Mouse (Mus musculus) forelimb bud, embryonic 11.5 days (tissue): ENCODE data around the gene Rps2.
A peak's percentile ranks its signal among the peaks of the same experiment; 100 is the strongest.
"Not testable (repeated sequence)": the region's sequence is repeated elsewhere in the genome, so short reads cannot be mapped to it uniquely, and the experiment has no call there.

Experiments used
- DNase-seq: peaks from one replicate; pipeline ENCODE4 v3.0.0-alpha.2; 2012; ENCODE audit warnings: low read depth, low spot score

Gene Rps2

DNA sequence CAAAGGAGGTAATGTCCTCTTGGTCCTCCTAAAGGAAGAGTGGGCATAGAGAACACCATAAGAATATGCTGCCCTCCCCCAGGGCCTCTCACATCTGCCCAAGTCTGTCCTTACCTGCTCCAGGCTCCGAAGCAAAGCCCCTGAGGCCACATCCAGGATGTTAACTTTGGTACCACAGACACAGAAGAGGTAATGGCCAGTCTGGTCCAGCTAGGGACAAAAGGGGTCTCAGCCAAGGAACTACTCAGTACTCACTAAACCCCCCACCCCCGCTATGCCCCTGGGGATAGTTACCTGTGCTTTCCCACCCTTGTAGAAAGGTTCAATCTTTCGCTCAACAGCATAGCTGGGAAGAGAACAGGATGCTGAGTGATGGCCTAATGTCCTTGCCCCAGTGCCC, 12.1 kb upstream of the Rps2 start:
- DNase-seq, result no peak

DNA sequence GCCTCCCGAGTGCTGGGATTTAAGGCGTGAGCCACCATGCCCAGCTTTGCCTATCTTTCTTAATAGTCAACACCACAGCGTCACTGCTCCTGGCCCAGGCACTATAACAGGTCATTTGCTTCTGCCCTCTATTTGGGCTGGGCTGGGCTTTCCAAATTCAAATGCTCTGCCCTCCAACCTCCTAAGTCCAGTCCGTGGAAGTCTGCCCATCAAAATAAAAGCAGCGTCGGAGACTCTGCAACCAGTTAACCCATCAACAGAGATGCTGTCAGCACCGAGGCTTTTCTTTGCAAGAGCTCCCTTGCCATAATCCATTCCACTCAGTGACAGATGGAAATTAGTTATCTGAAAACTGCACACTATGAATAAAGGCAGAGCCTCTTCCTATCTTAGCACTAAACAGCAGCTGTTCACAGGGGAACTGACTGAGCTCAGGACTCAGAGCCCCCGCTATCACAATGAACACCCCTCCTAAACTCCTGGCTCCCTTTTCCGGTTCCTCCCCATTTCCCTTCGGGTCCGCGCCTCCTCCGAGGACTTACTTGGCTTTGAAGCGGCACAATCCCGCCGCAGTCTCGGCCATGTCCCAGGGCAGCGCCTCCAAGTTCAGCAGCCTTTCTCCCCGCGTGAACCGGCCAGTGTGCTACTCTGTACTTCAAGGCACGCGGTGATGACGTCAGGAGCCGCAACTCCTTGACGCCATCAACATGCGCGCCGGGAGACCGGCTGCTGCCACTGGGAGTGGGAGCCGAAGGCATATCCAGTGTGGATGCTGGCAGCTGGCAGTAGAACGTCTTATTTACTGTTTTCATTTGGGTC, 10.7 kb upstream of the Rps2 start, which contains the start of gene Tbl3:
Gene Tbl3 (minus strand): TSS at position 679 of the 819 bp plus-strand sequence.
- DNase-seq, result peak; percentile 93

DNA sequence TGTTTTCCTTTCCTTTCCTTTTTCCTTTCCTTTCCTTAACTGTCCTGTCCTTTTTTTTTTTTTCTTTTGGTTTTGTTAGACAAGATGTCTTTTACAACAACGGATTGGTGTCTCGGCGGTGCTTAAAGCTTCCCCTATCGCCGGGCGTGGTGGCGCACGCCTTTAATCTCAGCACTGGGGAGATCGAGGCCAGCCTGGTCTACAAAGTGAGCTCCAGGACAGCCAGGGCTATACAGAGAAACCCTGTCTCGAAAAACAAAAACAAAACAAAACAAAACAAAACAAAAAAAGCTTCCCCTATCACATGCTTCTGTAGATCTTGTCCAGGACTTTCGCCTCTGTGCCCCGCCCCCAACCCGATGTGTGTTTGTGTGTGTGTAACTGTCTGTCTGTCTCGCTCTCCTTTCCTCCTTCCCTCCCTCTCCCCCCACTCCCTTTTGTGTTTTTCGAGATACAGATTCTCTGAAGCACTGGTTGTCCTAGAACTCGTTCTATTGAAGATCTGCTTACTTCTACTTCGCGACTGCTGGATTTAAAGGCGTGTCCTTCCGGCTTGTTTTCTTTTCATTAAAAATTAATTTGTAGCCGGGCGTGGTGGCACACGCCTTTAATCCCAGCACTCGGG, 10.0 kb upstream of the Rps2 start:
- DNase-seq, result no peak

DNA sequence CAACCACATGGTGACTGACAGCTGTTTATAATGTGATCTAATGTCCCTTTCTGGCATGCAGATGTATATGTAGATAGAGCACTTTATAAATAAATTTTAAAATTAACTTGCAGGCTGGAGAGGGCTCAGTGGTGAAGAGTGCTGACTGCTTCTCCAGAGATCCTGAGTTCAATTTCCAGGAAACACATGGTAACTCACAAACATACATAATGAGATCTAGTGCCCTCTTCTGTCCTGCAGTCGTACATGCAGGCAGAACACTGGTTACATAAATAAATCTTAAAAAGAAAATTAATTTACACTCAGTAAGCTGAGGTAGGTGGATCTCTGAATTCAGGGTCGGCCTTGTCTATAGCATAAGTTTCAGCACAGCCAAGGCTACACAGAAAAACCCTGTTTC, 9.3 kb upstream of the Rps2 start:
- DNase-seq, result no peak

DNA sequence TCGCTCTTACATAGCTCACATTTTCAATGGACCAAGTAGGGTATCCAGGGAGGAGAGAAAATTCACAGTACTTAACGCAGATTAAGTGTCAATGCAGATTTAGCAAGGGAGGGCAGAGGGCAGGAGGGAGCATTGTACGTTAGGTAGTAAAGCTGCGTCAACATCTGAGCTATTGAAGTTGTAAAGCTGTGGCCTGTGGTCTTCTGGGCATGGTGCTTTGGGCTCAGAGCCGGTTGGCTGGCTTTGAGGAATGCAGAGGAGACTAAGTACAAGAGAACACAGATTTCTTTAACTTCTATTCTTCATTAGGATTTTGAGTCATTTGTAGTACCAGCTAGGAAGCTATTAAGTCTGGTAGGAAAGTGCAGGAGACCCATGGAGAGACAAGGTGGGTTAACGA, 2.4 kb upstream of the Rps2 start:
- DNase-seq, result no peak

DNA sequence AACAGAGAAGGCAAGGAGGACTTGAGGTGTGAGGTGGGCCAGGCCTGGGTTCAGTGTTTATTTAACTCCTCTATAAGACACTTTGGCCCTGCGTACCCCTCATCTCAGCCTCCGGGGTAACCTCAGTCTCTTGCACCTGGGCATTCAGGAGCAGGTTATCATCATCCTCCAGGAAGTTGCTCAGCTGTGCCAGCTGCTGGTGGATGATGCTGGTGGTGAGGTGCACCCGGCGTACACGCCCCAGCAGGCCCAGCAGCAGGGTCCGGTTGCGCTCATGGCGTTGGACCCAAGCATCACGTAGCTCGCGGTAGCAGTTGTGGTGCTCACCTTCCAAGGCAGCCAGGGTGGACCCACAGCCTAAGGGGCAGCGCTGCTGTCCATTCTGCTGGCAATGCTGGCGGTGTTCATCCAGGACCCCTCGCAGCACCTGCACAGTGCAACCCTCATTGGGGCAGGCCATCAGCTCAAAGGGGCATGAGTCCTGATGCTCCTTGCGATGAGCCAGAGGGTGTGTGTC, 1.7 kb upstream of the Rps2 start:
- DNase-seq, result no peak

DNA sequence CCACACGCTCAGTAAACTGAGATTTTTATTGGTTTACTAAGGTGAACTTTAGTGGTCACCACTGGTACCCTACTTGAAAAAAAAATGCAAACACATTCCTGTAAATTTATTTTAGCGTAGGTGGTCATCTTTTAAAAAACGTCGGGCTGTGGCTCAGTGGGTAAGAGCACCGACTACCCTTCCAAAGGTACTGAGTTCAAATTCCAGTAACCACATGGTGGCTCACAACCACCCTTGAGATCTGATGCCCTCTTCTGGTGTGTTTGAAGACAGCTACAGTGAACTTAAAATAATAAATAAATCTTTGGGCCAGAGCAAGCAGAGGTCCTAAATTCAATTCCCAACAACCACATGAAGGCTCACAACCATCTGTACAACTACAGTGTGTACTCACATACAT, 1.0 kb downstream of the Rps2 start:
- not testable (repeated sequence) for DNase-seq

DNA sequence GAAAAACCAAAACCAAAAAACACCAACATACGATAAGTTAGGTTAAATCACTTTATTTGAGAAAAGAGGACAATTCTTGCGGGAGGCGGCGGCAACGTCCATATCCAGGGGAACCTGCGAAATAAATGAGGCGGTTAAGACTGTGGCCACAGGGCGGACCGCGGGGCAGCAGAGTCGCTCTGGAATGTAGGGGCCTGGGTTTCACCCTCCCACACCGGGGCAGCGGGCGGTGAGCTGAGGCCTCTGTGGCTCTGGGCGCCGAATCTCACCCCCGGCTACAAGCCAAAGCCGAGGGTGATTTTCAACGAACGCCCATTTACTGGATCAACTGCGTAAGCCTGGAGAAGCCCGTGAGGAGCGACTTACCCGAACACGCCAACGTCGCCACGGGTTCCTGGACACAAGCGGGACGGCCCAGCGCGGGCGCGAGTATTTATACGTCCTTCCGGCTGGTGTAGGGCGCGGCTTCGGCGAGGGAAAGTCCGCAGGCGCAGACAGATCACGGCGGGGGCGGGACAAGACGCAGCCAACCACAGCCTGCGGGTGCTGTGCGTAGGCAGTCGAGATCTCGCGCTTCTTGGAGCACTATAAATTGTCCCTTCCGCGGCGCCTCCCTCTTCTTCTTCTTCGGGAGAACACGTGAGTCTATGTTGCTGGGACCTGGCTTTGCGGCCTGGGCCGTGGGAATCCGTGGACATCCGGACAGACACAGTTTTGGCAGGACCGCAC, 1.7 kb downstream of the Rps2 start:
- DNase-seq, result peak; percentile 98

DNA sequence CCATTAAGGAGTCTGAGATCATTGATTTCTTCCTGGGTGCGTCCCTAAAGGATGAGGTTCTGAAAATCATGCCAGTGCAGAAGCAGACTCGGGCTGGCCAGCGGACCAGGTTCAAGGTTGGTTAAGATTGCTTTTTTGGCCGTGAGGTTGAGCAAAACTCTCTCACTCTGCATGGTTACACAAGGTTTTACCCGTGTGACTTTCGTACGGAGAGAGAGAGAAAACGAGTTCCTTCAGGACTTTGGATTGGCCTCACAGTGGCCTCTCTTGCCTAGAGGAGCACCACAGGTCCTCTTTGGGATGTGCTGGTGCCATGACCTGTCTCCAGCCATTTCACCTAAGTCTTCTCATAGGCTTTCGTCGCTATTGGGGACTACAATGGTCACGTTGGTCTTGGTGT, 2.7 kb downstream of the Rps2 start:
- not testable (repeated sequence) for DNase-seq

DNA sequence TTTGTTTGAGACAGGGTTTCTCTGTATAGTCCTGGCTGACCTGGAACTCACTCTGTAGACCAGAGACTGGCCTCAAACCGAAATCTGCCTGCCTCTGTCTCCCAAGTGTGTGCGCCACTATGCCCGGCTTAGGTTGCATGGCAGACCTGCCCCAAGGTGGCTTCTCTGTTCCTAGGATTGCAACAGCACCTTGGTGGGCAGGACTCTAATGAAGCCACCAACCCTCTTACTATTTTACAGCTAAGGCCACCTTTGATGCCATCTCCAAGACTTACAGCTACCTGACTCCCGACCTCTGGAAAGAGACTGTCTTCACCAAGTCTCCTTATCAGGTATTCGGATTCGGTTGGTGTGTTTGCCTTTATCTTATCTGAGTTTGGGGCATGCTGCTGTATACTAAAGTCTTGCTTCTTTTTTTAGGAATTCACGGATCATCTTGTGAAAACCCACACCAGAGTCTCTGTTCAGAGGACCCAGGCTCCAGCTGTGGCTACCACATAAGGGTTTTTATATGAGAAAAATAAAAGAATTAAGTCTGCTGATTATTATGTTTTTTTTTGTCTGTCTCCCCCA, 3.6 kb downstream of the Rps2 start:
- DNase-seq, result not testable (repeated sequence)

DNA sequence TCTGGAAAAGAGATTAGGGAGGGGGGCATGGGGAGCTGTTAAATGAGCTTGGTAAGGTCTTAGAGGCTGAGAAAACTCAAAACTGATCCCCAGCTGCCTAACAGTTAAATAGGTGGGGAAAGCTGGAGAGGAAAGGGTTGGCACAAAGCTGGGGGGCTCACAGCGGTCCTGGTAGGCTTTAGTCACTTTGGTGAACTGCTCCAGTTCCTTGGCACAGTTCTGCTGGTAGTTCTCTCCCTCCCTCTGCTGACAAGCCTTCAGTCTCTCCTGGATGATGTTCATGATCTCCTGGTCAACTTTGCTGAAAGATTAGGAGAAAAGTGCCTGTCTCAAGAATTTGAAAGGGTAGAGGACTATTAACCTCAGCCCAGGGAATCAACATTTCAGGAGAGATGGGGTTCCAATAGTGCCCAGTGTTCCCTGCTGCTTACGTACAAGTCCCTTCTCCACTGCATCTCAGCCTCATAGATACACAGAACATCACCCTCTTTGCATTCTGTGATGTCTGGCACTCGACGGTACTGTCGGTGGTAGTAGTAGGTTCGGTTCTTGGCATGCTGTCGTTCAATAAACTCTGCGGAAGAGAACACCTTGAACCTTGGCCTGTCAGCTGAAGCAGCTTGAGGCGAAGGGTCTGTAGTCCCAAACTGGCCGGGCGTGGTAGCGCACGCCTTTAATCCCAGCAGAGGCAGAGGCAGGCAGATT, 4.5 kb downstream of the Rps2 start:
- no peak for DNase-seq

DNA sequence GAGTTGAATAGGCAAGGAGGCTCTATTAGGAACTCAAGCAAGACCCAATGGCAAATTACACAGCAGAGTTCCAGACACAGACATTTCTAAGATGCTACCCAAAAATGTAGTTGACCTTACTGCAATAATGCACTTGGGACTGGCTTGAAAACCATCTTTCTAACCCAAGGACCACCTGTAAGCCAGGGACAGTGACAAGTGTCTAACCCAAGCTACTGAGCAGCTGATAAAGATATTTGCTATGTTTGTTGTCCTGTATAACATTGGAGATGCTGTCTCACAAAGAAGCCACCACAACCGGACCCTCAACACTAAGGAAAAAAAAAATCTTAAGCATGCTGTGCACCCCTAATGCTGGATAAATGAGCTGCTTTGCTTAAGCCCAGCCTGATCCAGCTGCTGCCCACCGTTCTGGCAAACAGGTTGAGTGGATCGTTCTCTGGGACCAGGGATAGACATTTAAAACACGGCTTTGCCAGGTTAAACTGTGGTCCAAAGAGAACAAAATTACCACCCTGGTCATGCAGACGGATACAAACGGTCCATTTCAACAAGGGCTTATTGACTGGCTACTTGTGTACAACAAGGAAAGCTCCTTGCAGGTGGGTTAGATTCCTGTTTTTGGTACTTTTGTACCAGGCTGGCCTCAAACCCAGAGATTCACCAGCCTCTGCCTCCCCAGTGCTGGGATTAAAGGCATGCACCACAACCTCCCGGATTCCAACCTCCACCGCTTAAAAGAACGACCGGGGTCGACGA, 5.4 kb downstream of the Rps2 start:
- DNase-seq, result no peak

DNA sequence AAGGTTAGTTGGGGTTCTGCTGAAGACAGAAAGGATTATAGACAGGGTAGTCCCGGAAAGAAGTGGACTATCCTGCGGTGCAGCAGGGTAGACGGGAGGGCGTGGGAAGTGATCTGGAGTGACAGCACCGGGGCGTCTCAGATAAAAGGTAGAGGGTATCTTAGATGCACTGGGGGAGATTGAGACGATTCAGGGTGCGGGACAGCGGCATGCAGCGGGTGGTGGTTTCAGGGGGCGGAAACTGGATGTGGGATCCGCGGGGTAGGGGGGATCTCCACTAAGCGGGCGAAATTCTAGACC, 5.9 kb downstream of the Rps2 start:
- DNase-seq, result no peak

DNA sequence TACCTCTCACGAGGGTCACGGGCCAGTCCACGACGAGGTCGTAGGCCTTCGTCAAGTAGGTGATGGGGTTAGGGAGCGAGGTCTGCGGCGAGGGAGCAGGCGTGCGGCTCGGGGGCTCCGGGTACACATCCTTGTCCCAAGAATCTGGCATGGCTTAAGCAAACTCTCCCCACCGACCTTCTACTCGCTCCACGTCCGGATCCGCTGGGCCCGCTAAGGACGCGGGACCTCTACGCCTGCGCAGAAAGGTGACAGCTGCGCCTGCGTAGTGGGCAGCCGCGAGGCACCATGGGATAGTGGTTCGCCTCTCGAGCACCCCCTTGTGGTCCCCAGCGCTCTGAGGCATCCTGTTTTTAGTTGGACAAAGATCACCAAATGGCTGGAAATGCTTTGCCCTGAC, 6.3 kb downstream of the Rps2 start, which contains the start of gene Ndufb10:
Gene Ndufb10 (minus strand): TSS at position 295 of the 400 bp plus-strand sequence.
- DNase-seq, result peak; percentile 96

DNA sequence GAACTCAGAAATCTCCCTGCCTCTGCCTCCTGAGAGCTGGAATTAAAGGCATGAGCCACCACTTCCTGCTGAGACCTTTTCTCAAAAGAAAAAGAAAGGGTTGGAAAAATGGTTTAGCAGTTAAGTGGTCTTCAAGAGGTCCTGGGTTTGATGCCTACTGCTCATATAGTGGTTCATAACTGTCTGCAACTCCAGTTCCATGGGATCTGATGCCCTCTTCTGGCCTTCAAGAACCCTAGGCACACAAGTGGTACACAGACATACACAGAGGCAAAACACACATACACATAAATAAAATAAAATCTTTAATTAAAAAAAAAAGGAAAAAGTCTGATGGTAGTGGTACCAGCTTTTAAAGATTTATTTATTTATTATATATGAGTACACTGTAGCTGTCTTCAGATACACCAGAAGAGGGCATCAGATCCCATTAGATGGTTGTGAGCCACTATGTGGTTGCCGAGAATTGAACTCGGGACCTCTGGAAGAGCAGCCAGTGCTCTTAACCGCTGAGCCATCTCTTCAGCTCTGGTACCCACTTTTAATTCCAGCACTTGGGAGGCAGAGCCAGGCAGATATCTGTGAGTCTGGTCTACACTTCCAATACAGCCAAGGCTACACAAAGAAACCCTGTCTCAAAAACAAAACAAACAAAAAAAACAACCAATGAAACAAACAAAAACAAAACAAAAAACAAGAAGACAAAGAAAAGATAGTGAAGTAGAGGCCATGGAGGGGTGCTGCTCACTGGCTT, 7.9 kb downstream of the Rps2 start:
- no peak for DNase-seq

DNA sequence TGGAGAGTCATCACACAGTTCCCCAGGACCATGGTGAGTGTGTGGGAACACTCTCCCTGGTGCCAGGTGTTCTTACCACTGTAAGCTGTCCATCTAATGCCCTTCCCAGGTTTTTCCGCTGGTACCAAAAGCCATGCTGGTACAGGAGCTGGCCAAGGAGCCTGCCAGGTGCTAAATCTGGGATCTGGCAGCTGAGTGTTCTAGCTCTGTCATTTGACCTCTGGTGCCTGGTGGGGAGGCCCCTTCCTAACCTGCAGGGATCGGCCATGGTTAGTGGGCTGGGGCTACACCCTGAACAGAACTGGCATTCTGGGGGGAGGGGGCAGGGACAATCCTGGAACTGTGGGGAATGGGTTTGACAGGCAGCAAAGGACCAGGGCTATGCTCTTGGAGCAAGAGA, 9.7 kb downstream of the Rps2 start, which contains the start of gene Rpl3l:
Gene Rpl3l (plus strand): TSS at position 203 of the 400 bp plus-strand sequence.
- no peak for DNase-seq

DNA sequence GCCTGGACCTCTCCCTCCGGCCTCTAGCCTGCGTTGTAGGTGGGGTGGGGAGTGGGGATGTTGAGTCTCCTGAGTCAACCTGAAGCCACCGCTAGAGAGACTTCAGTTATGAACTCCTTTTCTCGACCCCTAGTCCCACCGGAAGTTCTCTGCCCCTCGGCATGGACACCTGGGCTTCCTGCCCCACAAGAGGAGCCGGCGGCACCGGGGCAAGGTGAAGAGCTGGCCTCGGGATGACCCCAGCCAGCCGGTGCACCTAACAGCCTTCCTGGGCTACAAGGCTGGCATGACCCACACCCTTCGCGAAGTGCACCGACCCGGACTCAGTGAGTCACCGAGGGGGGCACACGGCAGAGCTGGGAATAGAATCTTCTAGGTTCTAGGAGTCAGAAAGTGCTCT, 10.3 kb downstream of the Rps2 start:
- no peak for DNase-seq

DNA sequence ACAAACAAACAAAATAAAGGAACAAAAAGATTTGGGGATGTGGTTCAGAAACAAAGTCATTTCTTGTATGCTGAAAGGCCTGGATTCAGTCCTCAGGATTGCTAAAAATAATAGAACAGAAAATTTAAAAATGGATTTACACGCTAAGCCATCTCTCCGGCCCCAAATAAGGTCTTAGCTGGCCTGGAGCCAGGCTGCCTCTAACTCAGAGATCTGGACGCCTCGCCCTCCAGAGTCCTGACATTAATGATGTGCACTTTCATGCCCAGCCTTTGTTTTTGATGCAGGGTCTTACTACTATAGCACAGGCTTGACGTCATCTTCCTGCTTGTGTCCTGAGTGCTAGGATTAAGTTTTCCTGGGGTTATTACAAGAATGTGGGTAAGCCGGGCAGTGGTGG, 11.2 kb downstream of the Rps2 start:
- no peak for DNase-seq

DNA sequence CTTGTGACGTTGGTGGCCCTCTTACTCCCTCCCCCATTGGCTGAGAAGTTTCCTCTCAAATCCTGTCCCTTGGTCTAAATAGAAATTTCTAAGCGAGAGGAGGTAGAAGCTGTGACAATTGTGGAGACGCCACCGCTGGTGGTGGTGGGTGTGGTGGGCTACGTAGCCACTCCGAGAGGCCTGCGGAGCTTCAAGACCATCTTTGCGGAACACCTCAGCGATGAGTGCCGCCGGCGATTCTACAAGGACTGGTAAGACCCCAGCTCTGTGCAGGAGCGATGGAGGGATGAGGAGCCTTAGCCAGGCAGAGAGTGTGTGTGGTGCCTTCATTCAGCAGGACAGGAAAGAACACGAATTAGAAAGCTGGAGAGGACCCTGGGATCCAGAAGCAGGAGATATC, 12.9 kb downstream of the Rps2 start:
- no peak for DNase-seq
